Mouse (Mus musculus) heart, embryonic 13.5 days (tissue): ENCODE measurements at regions not wholly inside any gene's neighbourhood (a gene's known extent, or its start where the extent isn't known, plus 50 kb on each side); places are given as distances from the start of the nearest gene placed in this dataset.
A peak's percentile ranks its signal among the peaks of the same experiment; 100 is the strongest.

ENCODE experiments used
- ATAC-seq: fragments of 200-750 bp; cut with Nextera tagmentation; 2 replicates; pipeline ENCODE4 v1.8.0; 2017; ENCODE audit warnings: moderate TSS enrichment; ENCODE audit not compliant: insufficient number of reproducible peaks, low FRiP score, low TSS enrichment; ENCODE audit errors: extremely low read depth
- H3K27ac ChIP-seq: fragments of 300-500 bp; sonication (generic); replicated peaks from 2 replicates; pipeline ENCODE4 v1.5.1; 2015; ENCODE audit warnings: moderate library complexity, mild to moderate bottlenecking, inconsistent platforms
- H3K27me3 ChIP-seq: fragments of 300-500 bp; sonication (generic); replicated peaks from 2 replicates; pipeline ENCODE4 v1.6.1; 2015; ENCODE audit warnings: mild to moderate bottlenecking, inconsistent platforms
- H3K36me3 ChIP-seq: fragments of 300-500 bp; sonication (generic); 2 replicates; pipeline ENCODE4 v1.6.1; 2015; ENCODE audit warnings: mild to moderate bottlenecking, inconsistent platforms
- H3K4me1 ChIP-seq: fragments of 300-500 bp; sonication (generic); 2 replicates; pipeline ENCODE4 v1.6.1; 2015; ENCODE audit warnings: inconsistent platforms
- H3K4me2 ChIP-seq: fragments of 300-500 bp; sonication (generic); 2 replicates; pipeline ENCODE4 v1.6.1; 2015; ENCODE audit warnings: inconsistent platforms, mild to moderate bottlenecking, moderate library complexity
- H3K4me3 ChIP-seq: fragments of 300-500 bp; sonication (generic); 2 replicates; pipeline ENCODE4 v1.5.1; 2015; ENCODE audit warnings: moderate library complexity, mild to moderate bottlenecking, inconsistent platforms
- H3K9ac ChIP-seq: fragments of 300-500 bp; sonication (generic); 2 replicates; pipeline ENCODE4 v1.6.1; 2015; ENCODE audit warnings: inconsistent platforms, mild to moderate bottlenecking, moderate library complexity
- H3K9me3 ChIP-seq: fragments of 300-500 bp; sonication (generic); 2 replicates; pipeline ENCODE4 v1.6.1; 2016; ENCODE audit warnings: inconsistent platforms
- WGBS: fragments of 180-500 bp; shearing (Covaris S2); methylation state at CpG from one replicate; pipeline ENCODE4 v1.1.7; 2015; ENCODE audit warnings: mixed read lengths; 5-methylcytosine and 5-hydroxymethylcytosine counted together

DNA sequence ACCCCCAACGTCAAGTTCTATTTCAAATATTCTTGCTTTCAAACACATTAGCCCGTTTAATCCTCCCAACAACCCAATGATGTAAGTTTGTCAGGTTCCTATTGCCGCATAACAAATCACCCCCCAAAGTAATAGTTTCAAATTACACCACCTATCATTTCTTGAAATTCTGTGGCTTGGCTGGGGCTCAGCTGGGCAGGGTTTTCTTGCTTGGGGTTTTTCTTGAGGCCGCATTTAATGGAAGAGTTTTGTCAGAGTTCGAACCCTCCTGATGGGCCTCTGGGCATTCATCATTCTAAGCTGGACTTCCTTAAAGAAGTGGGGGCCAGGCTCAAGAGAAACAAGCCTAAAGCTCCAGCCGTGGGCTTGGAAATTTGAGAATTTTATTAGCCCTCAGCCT, 178.1 kb upstream of the Habp2 start:
- Histone ChIP-seq H3K27ac (no peak overlapping the region), H3K4me2 (no peak overlapping the region), H3K36me3 (no peaks in the 10 kb centered on the region), H3K4me1 (peaks cover 8% of the 10 kb centered on the region; the same call in 1 of the 2 replicates), H3K27me3 (peaks cover 3% of the 10 kb centered on the region; the same call in 1 of the 2 replicates), H3K9me3 (no peaks in the 10 kb centered on the region), H3K9ac (no peak overlapping the region), H3K4me3 (no peak overlapping the region)
- 80% methylated on average over 6 of the region's 6 CpGs for WGBS
- no peak for ATAC-seq

DNA sequence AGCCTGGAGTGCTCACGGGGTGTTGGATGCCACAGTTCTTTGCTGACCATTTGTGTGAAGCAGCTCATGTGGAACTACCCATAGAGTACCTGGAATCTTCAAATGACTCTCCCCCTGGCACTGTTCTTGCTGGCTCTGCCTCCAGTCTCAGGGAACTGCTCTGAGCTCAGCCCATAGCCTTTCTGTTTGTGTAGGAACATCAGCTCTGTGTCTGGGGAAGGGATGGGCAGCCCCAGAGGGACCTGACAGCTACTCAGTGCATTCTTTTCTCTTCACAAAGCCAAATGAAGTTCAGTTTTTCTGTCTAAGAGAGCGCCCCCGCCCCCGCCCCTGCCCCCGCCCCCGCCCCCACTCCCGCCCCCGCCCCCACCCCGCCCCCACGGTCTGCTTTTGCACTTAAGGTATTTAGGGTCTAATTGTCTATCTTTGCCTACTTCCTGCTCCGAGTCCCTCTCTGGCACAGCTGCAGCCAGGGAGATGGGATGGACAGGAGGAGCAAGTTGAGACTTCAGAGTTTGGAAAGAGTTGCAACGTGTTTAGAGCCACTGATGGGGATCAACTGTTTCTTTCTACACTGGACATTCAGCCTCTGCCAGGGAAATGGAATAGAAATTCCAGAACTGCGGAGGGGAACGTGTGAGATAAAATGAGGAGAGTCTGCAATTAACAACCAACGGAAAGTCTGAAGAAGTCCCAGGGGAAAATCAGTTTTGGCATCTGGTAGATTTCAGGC, 171.2 kb upstream of the Habp2 start:
- Histone ChIP-seq H3K27me3 (peaks cover 7% of the 10 kb centered on the region), H3K9ac (no peak overlapping the region), H3K4me3 (no peak overlapping the region), H3K27ac (no peak overlapping the region), H3K4me1 (peaks cover 22% of the 10 kb centered on the region), H3K4me2 (peak overlapping the region; percentile 48), H3K36me3 (no peaks in the 10 kb centered on the region), H3K9me3 (peaks cover 5% of the 10 kb centered on the region; the same call in 1 of the 2 replicates)
- WGBS, result 25% methylated on average over 14 of the region's 15 CpGs
- no peak for ATAC-seq

DNA sequence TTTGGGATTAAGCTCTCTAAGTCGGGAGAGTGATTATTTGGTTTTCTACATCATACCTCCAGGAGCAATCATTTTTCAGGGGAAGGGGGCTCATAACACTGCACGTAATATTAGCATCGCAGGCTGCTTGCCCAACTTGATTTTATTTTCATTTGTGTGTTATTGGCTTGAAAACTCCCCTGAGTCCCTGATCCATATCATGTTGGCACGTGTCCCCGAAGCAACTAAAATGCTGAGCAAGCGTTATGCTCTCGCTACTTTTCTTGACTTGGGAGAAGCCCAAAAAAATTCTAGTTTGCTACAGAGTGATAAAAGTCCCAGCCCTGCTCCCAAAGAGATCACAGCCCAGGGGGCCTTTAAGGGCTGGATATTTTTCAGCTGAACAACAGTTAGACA, 170.7 kb upstream of the Habp2 start:
- peak overlapping the region; percentile 48 for H3K4me2 ChIP-seq
- WGBS, result 51% methylated on average over 7 of the region's 7 CpGs
- no peak for ATAC-seq

DNA sequence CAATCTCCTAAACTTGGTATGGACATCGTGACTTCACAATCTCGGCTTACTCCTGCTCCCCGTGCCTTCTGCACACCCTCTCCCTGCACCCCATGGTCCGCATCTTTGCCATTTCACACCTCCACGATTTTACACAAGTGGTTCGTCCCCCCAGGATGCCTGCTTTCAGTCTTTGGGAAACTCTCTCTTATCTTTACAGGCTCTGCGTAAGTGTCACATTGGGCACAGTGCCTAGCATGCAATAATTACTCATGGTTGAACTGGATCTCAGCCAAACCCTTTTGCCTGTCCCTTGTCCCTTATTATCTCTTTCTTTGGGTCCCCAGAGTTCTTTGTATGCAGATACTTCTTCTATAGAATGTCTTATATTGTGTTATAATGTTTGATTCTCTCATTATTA, 166.2 kb upstream of the Habp2 start:
- 24% methylated on average over 7 of the region's 7 CpGs for WGBS
- H3K4me2 ChIP-seq, result peak overlapping the region; percentile 36
- H3K27ac ChIP-seq, result peak overlapping the region; percentile 26; the same call in 1 of the 2 replicates
- no peak overlapping the region for H3K4me3 ChIP-seq
- ATAC-seq, result no peak
- H3K27me3 ChIP-seq, result peaks cover 22% of the 10 kb centered on the region
- H3K9ac ChIP-seq, result no peak overlapping the region
- no peaks in the 10 kb centered on the region for H3K36me3 ChIP-seq
- H3K4me1 ChIP-seq, result peaks cover 22% of the 10 kb centered on the region
- peaks cover 8% of the 10 kb centered on the region for H3K9me3 ChIP-seq

More for the DNA sequence above, 170.7 kb upstream of the Habp2 start:
- peaks cover 27% of the 10 kb centered on the region for H3K4me1 ChIP-seq
- peaks cover 7% of the 10 kb centered on the region for H3K27me3 ChIP-seq
- peaks cover 5% of the 10 kb centered on the region for H3K9me3 ChIP-seq
- no peak overlapping the region for H3K4me3 ChIP-seq
- H3K27ac ChIP-seq, result no peak overlapping the region
- H3K9ac ChIP-seq, result no peak overlapping the region
- no peaks in the 10 kb centered on the region for H3K36me3 ChIP-seq

DNA sequence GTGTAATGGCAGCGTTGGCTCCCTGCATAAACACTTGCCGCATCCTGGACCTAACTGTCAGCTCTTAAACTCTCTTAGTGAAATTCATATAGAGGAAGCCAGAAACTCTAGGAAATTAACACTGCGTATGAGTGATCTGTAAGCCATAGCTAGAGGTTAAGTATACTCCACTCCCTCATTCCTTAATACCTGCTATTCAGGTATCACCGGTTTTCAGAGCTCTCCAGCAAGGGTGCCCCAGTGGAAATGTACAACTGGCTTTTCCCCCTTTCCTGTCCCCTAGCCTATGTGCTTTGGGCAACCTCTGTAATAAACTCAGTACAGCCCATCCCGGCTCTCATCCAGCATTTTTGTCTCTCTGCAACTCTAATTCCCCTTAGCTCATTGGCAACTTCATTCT, 164.8 kb upstream of the Habp2 start:
- Histone ChIP-seq H3K4me3 (no peak overlapping the region), H3K27me3 (peaks cover 28% of the 10 kb centered on the region), H3K27ac (no peak overlapping the region), H3K4me2 (no peak overlapping the region), H3K9me3 (peaks cover 8% of the 10 kb centered on the region), H3K36me3 (no peaks in the 10 kb centered on the region), H3K9ac (no peak overlapping the region), H3K4me1 (peaks cover 12% of the 10 kb centered on the region)
- ATAC-seq, result no peak
- 82% methylated on average over 5 of the region's 5 CpGs for WGBS

DNA sequence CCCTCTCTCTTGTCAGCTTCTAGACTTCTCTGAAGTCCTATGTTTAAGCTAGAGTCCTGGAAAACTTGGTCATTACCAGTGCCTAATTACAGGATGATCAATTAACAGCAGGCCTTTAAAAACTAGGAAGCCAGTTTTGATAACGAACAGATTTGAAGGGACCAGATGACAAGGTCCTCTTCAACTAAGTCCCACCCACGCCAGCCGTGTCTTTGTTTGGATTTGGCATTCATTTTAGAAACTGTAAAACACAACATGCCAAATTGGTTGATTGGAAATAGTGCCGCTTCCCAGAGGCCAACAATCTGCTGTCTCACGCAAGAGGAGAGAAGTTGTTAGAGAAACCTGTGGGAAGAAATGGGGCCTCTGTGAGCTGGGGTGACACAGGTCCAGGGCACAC, 155.4 kb upstream of the Habp2 start:
- 64% methylated on average over 5 of the region's 5 CpGs for WGBS
- Histone ChIP-seq H3K4me2 (no peak overlapping the region), H3K27ac (no peak overlapping the region), H3K9ac (no peak overlapping the region), H3K4me3 (no peak overlapping the region), H3K9me3 (no peaks in the 10 kb centered on the region), H3K27me3 (peaks cover 52% of the 10 kb centered on the region), H3K36me3 (no peaks in the 10 kb centered on the region), H3K4me1 (peaks cover 13% of the 10 kb centered on the region)
- no peak for ATAC-seq

DNA sequence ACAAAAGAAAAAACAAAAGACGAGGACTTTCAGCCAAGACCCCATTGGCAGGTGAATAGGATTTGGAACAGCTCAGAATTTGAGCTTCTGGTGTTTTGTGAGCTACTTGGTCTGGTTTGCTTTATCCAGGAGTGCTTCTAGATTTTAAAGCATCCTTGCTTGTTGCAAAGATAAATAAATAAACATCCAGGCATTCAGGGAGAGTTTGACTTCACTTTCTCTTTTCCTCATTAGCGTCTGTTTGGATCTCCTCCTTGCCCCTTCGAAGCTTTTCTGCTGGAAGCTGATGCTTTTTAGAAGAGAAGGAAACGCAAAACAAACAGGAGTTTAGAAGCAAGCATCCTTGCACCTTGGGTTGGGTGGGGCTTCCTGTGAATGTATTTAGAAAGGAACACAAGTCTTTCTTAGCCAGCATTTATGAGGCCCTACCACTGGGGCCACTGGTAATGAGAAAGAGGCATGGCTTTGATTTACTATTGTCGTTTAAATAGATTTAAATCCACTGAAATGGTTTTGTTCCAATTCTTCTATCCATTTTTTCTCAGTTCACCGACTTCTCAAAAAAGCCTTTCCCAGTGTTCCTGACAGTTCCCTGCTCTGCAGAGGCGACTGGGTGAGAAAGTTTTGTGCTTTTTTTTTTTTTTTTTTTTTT, 153.9 kb upstream of the Habp2 start:
- H3K9ac ChIP-seq, result no peak overlapping the region
- H3K4me2 ChIP-seq, result no peak overlapping the region
- ATAC-seq, result no peak
- peaks cover 43% of the 10 kb centered on the region for H3K27me3 ChIP-seq
- H3K36me3 ChIP-seq, result no peaks in the 10 kb centered on the region
- H3K9me3 ChIP-seq, result no peaks in the 10 kb centered on the region
- 34% methylated on average over 7 of the region's 7 CpGs for WGBS
- H3K27ac ChIP-seq, result no peak overlapping the region
- H3K4me1 ChIP-seq, result peaks cover 13% of the 10 kb centered on the region
- H3K4me3 ChIP-seq, result no peak overlapping the region

DNA sequence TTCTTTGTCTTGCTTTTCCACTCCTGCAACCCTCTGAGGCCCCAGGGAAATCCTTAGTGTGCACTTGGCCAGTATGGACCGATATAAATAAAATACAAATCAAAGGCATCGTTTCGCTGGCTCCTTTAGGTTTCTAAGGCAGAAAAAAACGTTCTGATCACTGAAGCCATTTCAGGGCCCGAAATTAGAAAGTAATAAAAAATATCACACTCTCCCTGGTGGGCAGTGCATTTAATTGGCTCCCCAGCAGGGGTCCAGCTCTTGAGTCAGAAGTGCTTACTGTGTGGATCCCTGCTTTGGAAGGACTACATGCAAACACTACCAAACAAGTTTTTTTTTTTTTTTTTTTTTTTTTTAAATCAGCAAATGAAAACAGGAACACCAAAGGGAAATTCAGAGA, 153.4 kb upstream of the Habp2 start:
- Histone ChIP-seq H3K27ac (no peak overlapping the region), H3K27me3 (peaks cover 43% of the 10 kb centered on the region), H3K9me3 (no peaks in the 10 kb centered on the region), H3K4me3 (no peak overlapping the region), H3K4me2 (peak overlapping the region; percentile 49), H3K36me3 (no peaks in the 10 kb centered on the region), H3K9ac (no peak overlapping the region), H3K4me1 (peaks cover 13% of the 10 kb centered on the region)
- WGBS, result 26% methylated on average over 5 of the region's 5 CpGs
- ATAC-seq, result no peak

DNA sequence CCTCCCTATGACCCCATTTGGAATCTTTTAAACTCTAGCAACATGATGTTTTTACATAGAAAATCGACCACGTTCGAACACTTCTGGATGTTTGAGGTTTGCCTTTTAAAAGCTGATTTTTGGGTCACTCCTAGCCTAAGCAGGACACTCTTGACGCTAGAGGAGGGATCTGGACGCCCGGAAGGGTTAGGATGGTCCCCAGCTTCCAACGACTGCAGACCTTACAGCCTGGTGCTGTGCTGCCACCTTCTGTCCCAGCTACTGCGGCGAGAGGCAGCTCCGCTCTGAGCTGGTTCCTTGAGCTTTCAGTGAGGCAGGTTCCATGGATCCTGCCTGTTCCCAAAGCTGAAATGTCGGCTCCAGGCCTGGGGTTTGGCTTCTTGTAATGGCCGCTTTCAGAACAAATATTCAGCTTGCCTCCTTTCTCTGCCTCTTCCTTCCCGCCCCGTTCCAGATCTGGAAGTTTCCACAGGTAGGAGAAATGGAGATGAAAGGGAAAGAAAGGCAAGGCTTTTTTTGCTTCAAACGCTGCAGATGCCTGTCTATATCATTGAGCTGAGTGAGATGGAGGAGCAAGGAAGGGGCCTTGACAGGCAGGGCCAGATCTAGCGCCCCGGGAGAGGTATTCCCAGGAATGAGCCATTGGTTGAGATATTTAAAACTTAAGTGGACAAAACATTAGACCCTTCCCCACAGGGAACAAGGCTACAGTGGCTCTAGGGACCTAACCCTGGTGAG, 152.7 kb upstream of the Habp2 start:
- whole genome bisulfite sequencing, result 14% methylated on average over 17 of the region's 17 CpGs
- ATAC-seq, result no peak
- Histone ChIP-seq H3K9ac (peak overlapping the region; percentile 61), H3K9me3 (no peaks in the 10 kb centered on the region), H3K4me3 (no peak overlapping the region), H3K27me3 (peaks cover 43% of the 10 kb centered on the region), H3K4me1 (peaks cover 13% of the 10 kb centered on the region), H3K36me3 (no peaks in the 10 kb centered on the region), H3K27ac (no peak overlapping the region), H3K4me2 (peak overlapping the region; percentile 49)

DNA sequence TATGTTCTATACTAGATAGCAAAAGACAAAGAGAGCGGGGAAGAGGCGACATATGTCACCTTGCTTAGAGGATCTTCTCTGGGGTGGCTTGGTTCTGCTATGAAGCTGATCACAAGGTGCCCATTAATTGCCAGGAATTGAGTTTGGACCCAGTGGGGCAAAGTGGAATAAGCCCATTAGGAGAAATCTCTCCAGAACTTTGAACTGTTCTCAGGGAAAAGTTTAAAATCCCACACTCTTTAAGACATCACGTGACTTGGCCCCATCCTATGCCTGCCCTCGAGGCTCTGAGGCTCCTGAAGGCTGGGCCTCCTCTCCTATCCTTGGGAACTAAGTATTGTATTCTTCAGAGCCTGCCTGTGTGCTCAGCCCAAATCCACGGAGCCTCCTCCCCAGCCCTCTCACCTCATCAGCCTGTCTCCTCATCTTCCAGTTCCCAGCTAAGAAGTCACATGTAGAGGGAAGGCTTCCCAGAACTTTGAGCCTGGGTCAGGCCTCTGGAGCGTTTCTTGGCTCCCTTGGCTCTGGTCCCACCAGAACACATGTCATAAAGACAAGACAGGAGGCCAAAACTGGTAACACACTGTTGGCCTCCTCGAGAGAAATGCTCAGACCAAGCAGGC, 151.5 kb upstream of the Habp2 start:
- Histone ChIP-seq H3K27me3 (peaks cover 37% of the 10 kb centered on the region), H3K4me2 (no peak overlapping the region), H3K36me3 (no peaks in the 10 kb centered on the region), H3K4me3 (no peak overlapping the region), H3K9ac (no peak overlapping the region), H3K4me1 (peaks cover 13% of the 10 kb centered on the region), H3K9me3 (no peaks in the 10 kb centered on the region), H3K27ac (no peak overlapping the region)
- ATAC-seq, result no peak
- 71% methylated on average over 7 of the region's 7 CpGs for WGBS

DNA sequence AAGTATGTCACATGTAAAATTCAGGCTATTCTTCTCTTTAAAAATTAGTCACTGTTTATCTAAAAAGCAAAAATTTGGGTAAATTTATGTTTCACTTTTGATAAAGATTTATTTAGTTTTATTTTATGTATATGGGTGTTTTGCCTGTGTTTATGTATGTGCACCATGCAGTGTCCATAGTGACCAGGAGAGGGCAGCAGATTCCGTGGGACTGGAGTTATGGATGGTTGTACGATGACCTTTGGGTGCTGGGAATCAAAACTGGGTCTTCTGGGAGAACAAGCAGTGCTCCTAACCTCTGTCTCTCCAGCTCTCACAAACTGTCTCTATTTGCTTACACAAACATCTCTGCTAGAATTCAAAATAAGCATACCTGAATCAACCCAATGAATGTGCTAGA, 146.4 kb upstream of the Habp2 start:
- no peak for ATAC-seq
- Histone ChIP-seq H3K27ac (no peak overlapping the region), H3K4me1 (no peaks in the 10 kb centered on the region), H3K9me3 (peaks cover 16% of the 10 kb centered on the region), H3K4me3 (no peak overlapping the region), H3K9ac (no peak overlapping the region), H3K36me3 (0 out of 2 replicates have a peak, but pooled peaks cover 3% of the 10 kb centered on the region), H3K4me2 (no peak overlapping the region), H3K27me3 (peaks cover 4% of the 10 kb centered on the region)
- 75% methylated on average over 2 of the region's 2 CpGs for WGBS
